Mouse (Mus musculus) inflammation-experienced regulatory T-cells, adult 6 months (primary cell): ENCODE data around the gene Nkapd1. TPM values are rescaled to one million over a fixed set of nuclear protein-coding genes. Genes with fewer than 3 reads are reported as not detected.
A peak's percentile ranks its signal among the peaks of the same experiment; 100 is the strongest.
"Not testable (repeated sequence)": the region's sequence is repeated elsewhere in the genome, so short reads cannot be mapped to it uniquely, and the experiment has no call there.

Source experiments
- ATAC-seq: one replicate; pipeline ENCODE4 v1.8.0; 2017
- polyA plus RNA-seq, 3 experiments: library from polyadenylated mRNA; unstranded; fragments of 100-300 nt; shearing (Covaris generic); gene quantifications; one replicate each; pipeline ENCODE4 v1.2.1; 2017

Gene Nkapd1
- 10 to 100 TPM; 17.6 to 22.9 (median 21.0) TPM for polyA plus RNA-seq

- peak; percentile 86 for ATAC-seq
Measured at GRCm38 (mm10) chr9:50616766-50617603, at the start of gene Nkapd1, which contains the start of gene Pih1d2. Gene Nkapd1 (minus strand): TSS chr9:50617464. Gene Pih1d2 (plus strand): TSS chr9:50617321.

GRCm38 (mm10) chr9:50666442-50666841, 49.2 kb upstream of the Nkapd1 start:
- no peak for ATAC-seq

GRCm38 (mm10) chr9:50664826-50665225, 47.6 kb upstream of the Nkapd1 start:
- no peak for ATAC-seq

GRCm38 (mm10) chr9:50660431-50660830, 43.2 kb upstream of the Nkapd1 start:
- no peak for ATAC-seq

- peak; percentile 83 for ATAC-seq
Measured at GRCm38 (mm10) chr9:50659392-50660217, 42.3 kb upstream of the Nkapd1 start, which contains the start of gene Dlat. Gene Dlat (minus strand): TSS chr9:50659780.

GRCm38 (mm10) chr9:50658941-50659388, 41.7 kb upstream of the Nkapd1 start:
- peak; percentile 16 for ATAC-seq

- ATAC-seq: no peak
Measured at GRCm38 (mm10) chr9:50658391-50658790, 41.1 kb upstream of the Nkapd1 start.

GRCm38 (mm10) chr9:50650503-50650902, 33.2 kb upstream of the Nkapd1 start:
- no peak for ATAC-seq

- no peak for ATAC-seq
Measured at GRCm38 (mm10) chr9:50646826-50647370, 29.6 kb upstream of the Nkapd1 start.

- ATAC-seq: peak; percentile 54
Measured at GRCm38 (mm10) chr9:50634270-50634669, 17.0 kb upstream of the Nkapd1 start.

- no peak for ATAC-seq
Measured at GRCm38 (mm10) chr9:50633059-50633458, 15.8 kb upstream of the Nkapd1 start.

GRCm38 (mm10) chr9:50632016-50632688, 14.9 kb upstream of the Nkapd1 start:
- no peak for ATAC-seq

GRCm38 (mm10) chr9:50630903-50631302, 13.6 kb upstream of the Nkapd1 start:
- not testable (repeated sequence) for ATAC-seq

- no peak for ATAC-seq
Measured at GRCm38 (mm10) chr9:50617794-50618330, 598 bp upstream of the Nkapd1 start.

- no peak for ATAC-seq
Measured at GRCm38 (mm10) chr9:50616161-50616560, 1.1 kb downstream of the Nkapd1 start.

GRCm38 (mm10) chr9:50612115-50612514, 5.1 kb downstream of the Nkapd1 start:
- ATAC-seq: no peak

GRCm38 (mm10) chr9:50604338-50604737, 12.9 kb downstream of the Nkapd1 start:
- ATAC-seq: no peak

- ATAC-seq: peak; percentile 64
Measured at GRCm38 (mm10) chr9:50603998-50604324, 13.3 kb downstream of the Nkapd1 start.

GRCm38 (mm10) chr9:50603189-50603997, 13.9 kb downstream of the Nkapd1 start, which contains the start of the genes Sdhd and Timm8b:
Gene Sdhd (minus strand): TSS chr9:50603812.
Gene Timm8b (plus strand): TSS chr9:50603910.
- ATAC-seq: peak; percentile 96

- no peak for ATAC-seq
Measured at GRCm38 (mm10) chr9:50602055-50602845, 15.0 kb downstream of the Nkapd1 start.
